Mouse (Mus musculus) cerebellum, adult 11 months (tissue): ENCODE measurements around the gene Sptb.

Source experiments
- DNase-seq: peaks from one replicate; pipeline ENCODE4 v3.0.0; 2022

The Sptb gene

GRCm38 (mm10) chr12:76710351-76711100, at the start of gene Sptb:
Gene Sptb (minus strand): TSS chr12:76710547.
- peak; percentile 97 for DNase-seq

GRCm38 (mm10) chr12:76752652-76753318, 42.4 kb upstream of the Sptb start:
- peak; percentile 51 for DNase-seq

- peak; percentile 43 for DNase-seq
Observed at GRCm38 (mm10) chr12:76750866-76751459, 40.6 kb upstream of the Sptb start.

- DNase-seq: no peak
Observed at GRCm38 (mm10) chr12:76727955-76728354, 17.6 kb upstream of the Sptb start.

- DNase-seq: no peak
Observed at GRCm38 (mm10) chr12:76722026-76722425, 11.7 kb upstream of the Sptb start.

GRCm38 (mm10) chr12:76720572-76720971, 10.2 kb upstream of the Sptb start:
- DNase-seq: no peak

GRCm38 (mm10) chr12:76718384-76718783, 8.0 kb upstream of the Sptb start:
- no peak for DNase-seq

- DNase-seq: peak; percentile 86
Observed at GRCm38 (mm10) chr12:76709795-76710350, 474 bp downstream of the Sptb start.

GRCm38 (mm10) chr12:76708956-76709794, 1.2 kb downstream of the Sptb start:
- peak; percentile 83 for DNase-seq

GRCm38 (mm10) chr12:76708181-76708580, 2.2 kb downstream of the Sptb start:
- DNase-seq: no peak

GRCm38 (mm10) chr12:76696380-76696935, 13.9 kb downstream of the Sptb start:
- no peak for DNase-seq

- no peak for DNase-seq
Observed at GRCm38 (mm10) chr12:76695773-76696172, 14.6 kb downstream of the Sptb start.

- peak; percentile 62 for DNase-seq
Observed at GRCm38 (mm10) chr12:76694801-76695505, 15.4 kb downstream of the Sptb start.

GRCm38 (mm10) chr12:76687498-76688200, 22.7 kb downstream of the Sptb start:
- no peak for DNase-seq

GRCm38 (mm10) chr12:76685647-76686046, 24.7 kb downstream of the Sptb start:
- no peak for DNase-seq

- peak; percentile 86 for DNase-seq
Observed at GRCm38 (mm10) chr12:76684493-76684892, 25.9 kb downstream of the Sptb start.

- no peak for DNase-seq
Observed at GRCm38 (mm10) chr12:76681937-76682336, 28.4 kb downstream of the Sptb start.

- no peak for DNase-seq
Observed at GRCm38 (mm10) chr12:76677068-76677467, 33.3 kb downstream of the Sptb start.

- no peak for DNase-seq
Observed at GRCm38 (mm10) chr12:76676477-76676876, 33.9 kb downstream of the Sptb start.

GRCm38 (mm10) chr12:76675364-76675763, 35.0 kb downstream of the Sptb start:
- no peak for DNase-seq

GRCm38 (mm10) chr12:76673794-76674222, 36.5 kb downstream of the Sptb start:
- DNase-seq: no peak
